Mouse (Mus musculus): Measurements from ENCODE around the gene Prss56. TPM values are rescaled to one million over a fixed set of nuclear protein-coding genes. Genes with fewer than 3 reads are reported as not detected.

The Prss56 gene
- polyA plus RNA-seq, 1 experiment from 2014 or later, result not detected

DNA sequence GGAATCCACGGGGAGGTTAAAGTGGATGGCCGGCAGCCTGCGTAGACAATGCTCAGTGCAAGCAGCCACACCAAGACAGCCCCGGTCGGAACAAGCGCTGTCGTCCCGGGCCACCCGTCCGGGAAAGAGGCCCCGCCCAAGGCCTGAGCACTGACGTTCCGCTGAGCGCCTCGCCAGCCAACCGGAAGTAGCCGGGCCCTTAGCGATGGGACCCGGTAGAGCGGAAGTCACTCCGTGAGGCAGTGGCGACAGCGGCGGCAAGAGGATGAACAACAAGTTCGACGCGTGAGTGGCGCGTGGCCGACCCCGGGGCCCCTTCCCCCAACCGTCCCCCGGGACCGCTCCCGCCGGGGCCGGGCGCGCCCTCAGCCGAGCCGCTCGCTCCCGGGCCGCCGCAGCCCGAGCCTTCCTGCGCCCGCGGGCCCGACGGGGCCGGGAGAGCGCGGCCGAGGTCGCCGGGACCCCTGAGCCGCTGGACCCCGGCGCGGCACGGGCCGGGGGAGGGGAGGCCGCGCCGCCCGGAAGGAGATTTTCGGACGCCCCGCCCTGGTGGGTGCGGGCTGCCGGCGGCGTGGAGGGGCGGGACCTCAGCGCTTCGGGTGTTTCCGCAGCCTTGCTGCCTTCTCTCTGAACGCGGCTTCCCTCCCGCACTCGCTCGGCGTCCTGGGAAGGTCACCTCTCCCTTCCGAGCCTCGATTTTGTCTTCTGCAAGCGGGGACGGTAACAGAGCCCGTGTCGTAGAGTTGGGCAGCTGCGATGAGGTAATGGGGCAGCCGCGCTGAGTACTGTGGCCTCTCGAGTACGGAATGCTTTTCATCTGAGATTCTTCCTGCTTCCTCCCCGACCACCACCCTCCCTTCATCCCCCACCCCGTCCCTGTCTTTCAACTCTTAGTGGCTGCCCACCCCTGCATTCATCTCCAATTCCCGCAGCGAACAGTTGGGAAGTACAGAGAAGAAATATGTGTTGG lies 30.9 kb downstream of the Prss56 start, which contains the start of gene Eif4e2:
Gene Eif4e2 (plus strand): TSS at position 180 of the 970 bp plus-strand sequence.
- peak within 1 kb of the TSS; percentile 99 for H3K27ac ChIP-seq (ENCODE audit: low read length)
- H3K27me3 ChIP-seq (ENCODE audit: control insufficient read depth, insufficient read depth, low read depth, low read length), result no peaks in the 10 kb centered on the region
- H3K9me3 ChIP-seq (ENCODE audit: control insufficient read depth, low read length), result no peaks in the 10 kb centered on the region
- H3K4me3 ChIP-seq (ENCODE audit: low read length), result peak within 1 kb of the TSS; percentile 83
- H3K4me1 ChIP-seq (replicated peaks; ENCODE audit: control insufficient read depth, insufficient read depth, low read length), result peaks cover 14% of the 10 kb centered on the region
- H3K36me3 ChIP-seq (ENCODE audit: control insufficient read depth, insufficient read depth, low read length), result no peaks in the 10 kb centered on the region
- H3K9ac ChIP-seq (ENCODE audit: low read length), result peak within 1 kb of the TSS; percentile 97
- ATAC-seq (ENCODE audit: low read depth), result peak; percentile 98
- peak within 1 kb of the TSS; percentile 74 for H3K4me2 ChIP-seq (ENCODE audit: low read depth, low read length)
- WGBS, result under 1% methylated on average over 85 of the region's 99 CpGs

DNA sequence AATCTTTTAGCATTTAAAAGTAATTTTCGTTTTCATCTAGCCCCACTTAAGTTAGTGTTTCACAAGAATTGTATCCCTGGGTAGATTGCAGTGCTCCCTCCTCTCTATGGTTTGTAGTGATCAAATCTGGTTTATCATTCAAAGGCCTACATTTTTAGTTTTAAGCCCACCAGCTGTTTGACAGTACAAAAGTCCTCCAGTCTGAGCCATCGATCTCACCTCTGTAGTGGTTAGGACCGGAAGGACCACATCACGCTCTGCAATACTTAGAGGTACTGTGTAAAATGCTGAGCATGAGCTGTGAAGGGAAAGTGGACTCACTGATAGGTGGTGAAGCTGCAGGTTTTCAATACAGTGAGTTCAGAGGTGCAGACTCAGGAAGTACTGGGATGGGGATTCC lies 31.6 kb downstream of the Prss56 start:
- H3K4me2 ChIP-seq (ENCODE audit: low read depth, low read length), result peak overlapping the region; percentile 74
- no peaks in the 10 kb centered on the region for H3K27me3 ChIP-seq (ENCODE audit: control insufficient read depth, insufficient read depth, low read depth, low read length)
- ATAC-seq (ENCODE audit: low read depth), result no peak

DNA sequence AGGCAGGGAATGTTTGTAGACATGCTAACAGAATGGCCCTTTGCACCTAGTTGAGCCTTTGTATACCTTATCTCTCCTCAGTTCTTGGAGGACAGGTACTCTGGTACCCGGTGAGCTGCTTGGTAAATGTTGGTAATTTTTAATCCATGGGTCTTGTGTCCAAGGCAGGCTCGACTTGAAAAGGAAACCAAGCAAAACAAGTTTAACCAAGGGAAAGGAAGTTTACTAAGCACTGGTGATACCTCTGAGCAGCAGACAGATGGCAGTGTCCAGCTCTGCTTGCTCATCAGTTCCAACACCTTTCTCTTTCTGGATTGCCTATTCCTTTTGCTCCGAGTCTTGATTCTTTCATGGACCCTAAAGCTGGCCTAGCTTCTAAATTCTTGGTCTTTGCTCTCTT lies 34.8 kb downstream of the Prss56 start:
- ATAC-seq (ENCODE audit: low read depth), result no peak
- Histone ChIP-seq H3K9me3 (ENCODE audit: control insufficient read depth, low read length) (no peaks in the 10 kb centered on the region), H3K36me3 (ENCODE audit: control insufficient read depth, insufficient read depth, low read length) (peaks cover 29% of the 10 kb centered on the region), H3K27ac (ENCODE audit: low read length) (no peak overlapping the region), H3K9ac (ENCODE audit: low read length) (no peak overlapping the region), H3K4me2 (ENCODE audit: low read depth, low read length) (no peak overlapping the region), H3K4me3 (ENCODE audit: low read length) (no peak overlapping the region), H3K4me1 (replicated peaks; ENCODE audit: control insufficient read depth, insufficient read depth, low read length) (peaks cover 12% of the 10 kb centered on the region), H3K27me3 (ENCODE audit: control insufficient read depth, insufficient read depth, low read depth, low read length) (no peaks in the 10 kb centered on the region)
- WGBS, result 54% methylated on average over 3 of the region's 3 CpGs

More for the DNA sequence above, 31.6 kb downstream of the Prss56 start:
- Histone ChIP-seq H3K9me3 (ENCODE audit: control insufficient read depth, low read length) (no peaks in the 10 kb centered on the region), H3K27ac (ENCODE audit: low read length) (peak overlapping the region; percentile 99; the same call in 1 of the 2 replicates), H3K4me1 (replicated peaks; ENCODE audit: control insufficient read depth, insufficient read depth, low read length) (peaks cover 14% of the 10 kb centered on the region), H3K4me3 (ENCODE audit: low read length) (peak overlapping the region; percentile 83), H3K36me3 (ENCODE audit: control insufficient read depth, insufficient read depth, low read length) (peaks cover 2% of the 10 kb centered on the region; the same call in 1 of the 2 replicates), H3K9ac (ENCODE audit: low read length) (peak overlapping the region; percentile 97)
- WGBS, result 5% methylated on average over 4 of the region's 4 CpGs

DNA sequence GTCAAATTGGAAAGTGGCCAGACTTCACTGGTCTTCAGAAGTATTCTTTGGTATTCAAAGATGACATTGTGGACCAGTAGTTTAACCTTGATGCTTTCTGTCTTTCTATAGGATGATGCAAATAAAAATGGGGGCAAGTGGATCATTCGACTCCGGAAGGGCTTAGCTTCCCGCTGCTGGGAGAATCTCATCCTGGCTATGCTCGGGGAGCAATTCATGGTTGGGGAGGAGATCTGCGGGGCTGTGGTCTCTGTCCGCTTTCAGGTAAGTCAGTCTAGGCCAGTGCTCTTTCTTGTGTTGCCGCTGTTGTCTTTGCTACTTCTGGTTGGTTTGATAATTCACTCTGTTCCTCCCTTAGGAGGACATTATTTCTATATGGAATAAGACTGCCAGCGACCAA lies 42.6 kb downstream of the Prss56 start:
- Histone ChIP-seq H3K4me2 (ENCODE audit: low read depth, low read length) (no peak overlapping the region), H3K27ac (ENCODE audit: low read length) (no peak overlapping the region), H3K27me3 (ENCODE audit: control insufficient read depth, insufficient read depth, low read depth, low read length) (no peaks in the 10 kb centered on the region), H3K9ac (ENCODE audit: low read length) (no peak overlapping the region), H3K36me3 (ENCODE audit: control insufficient read depth, insufficient read depth, low read length) (peaks cover 77% of the 10 kb centered on the region), H3K9me3 (ENCODE audit: control insufficient read depth, low read length) (no peaks in the 10 kb centered on the region), H3K4me3 (ENCODE audit: low read length) (no peak overlapping the region), H3K4me1 (replicated peaks; ENCODE audit: control insufficient read depth, insufficient read depth, low read length) (no peaks in the 10 kb centered on the region)
- 98% methylated on average over 8 of the region's 8 CpGs for WGBS
- ATAC-seq (ENCODE audit: low read depth), result no peak

DNA sequence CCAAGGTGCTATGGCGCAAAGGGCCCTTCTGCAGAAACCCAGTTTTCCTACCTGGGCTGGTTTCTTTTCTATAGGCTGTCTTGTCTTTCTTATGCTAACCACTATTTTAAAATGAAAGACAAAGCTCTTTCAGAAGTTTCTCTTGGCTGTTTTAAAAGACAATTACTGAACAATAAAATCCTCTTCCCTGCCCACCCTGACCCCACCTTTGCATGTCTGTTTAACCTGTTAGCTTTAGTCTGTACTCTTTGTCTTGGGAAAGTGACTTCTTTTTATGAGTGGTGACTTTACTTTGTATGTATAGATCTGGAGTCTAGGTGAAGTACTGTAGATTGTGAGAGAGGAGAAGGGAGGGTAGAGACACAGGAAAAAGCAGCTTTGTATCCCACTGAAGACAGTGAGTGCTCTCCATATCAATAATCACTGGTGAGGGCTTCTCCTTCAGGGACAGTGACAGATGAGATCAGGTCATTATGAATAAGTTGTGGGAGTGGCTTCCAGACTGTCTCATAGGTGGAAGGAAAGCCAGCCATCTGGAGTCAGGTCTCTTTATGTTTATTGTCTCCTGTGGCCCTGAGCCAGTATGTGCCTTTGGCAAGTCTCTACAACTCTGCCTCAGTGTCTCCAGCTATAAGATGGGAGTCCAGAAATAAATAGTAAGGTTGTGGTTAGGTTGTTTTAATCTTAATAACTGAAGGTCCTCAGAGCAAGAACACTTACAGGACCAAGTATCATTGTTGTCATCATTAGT lies 43.5 kb downstream of the Prss56 start:
- 100% methylated on average over 1 of the region's 1 CpGs for WGBS
- H3K4me2 ChIP-seq (ENCODE audit: low read depth, low read length), result no peak overlapping the region
- H3K9ac ChIP-seq (ENCODE audit: low read length), result no peak overlapping the region
- H3K9me3 ChIP-seq (ENCODE audit: control insufficient read depth, low read length), result no peaks in the 10 kb centered on the region
- H3K27ac ChIP-seq (ENCODE audit: low read length), result no peak overlapping the region
- ATAC-seq (ENCODE audit: low read depth), result no peak
- H3K4me3 ChIP-seq (ENCODE audit: low read length), result no peak overlapping the region
- H3K27me3 ChIP-seq (ENCODE audit: control insufficient read depth, insufficient read depth, low read depth, low read length), result no peaks in the 10 kb centered on the region
- H3K4me1 ChIP-seq (replicated peaks; ENCODE audit: control insufficient read depth, insufficient read depth, low read length), result no peaks in the 10 kb centered on the region
- H3K36me3 ChIP-seq (ENCODE audit: control insufficient read depth, insufficient read depth, low read length), result peaks cover 70% of the 10 kb centered on the region

DNA sequence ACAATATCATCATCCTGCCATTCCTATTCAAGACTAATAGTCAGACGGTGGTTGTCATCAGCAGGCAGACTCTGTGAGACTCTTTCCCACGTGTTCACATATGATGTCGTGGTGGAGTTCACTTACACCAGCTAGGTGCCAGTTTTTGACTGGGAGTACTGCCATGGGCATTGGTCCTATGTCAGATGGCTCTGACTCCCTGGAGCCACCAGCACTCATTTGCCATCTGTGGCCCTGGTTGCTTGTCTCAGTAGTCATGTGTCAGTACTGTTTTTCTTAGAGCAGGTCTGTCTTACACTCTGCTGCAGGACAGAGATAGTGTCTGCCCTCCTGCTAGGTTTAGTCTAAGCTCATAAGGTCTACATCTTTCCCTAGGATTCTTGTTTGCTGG lies 44.0 kb downstream of the Prss56 start:
- Histone ChIP-seq H3K4me3 (ENCODE audit: low read length) (no peak overlapping the region), H3K9ac (ENCODE audit: low read length) (no peak overlapping the region), H3K4me2 (ENCODE audit: low read depth, low read length) (no peak overlapping the region), H3K27ac (ENCODE audit: low read length) (no peak overlapping the region), H3K4me1 (replicated peaks; ENCODE audit: control insufficient read depth, insufficient read depth, low read length) (no peaks in the 10 kb centered on the region), H3K9me3 (ENCODE audit: control insufficient read depth, low read length) (no peaks in the 10 kb centered on the region), H3K36me3 (ENCODE audit: control insufficient read depth, insufficient read depth, low read length) (peaks cover 68% of the 10 kb centered on the region), H3K27me3 (ENCODE audit: control insufficient read depth, insufficient read depth, low read depth, low read length) (no peaks in the 10 kb centered on the region)
- ATAC-seq (ENCODE audit: low read depth), result no peak
- WGBS, result 91% methylated on average over 3 of the region's 3 CpGs

DNA sequence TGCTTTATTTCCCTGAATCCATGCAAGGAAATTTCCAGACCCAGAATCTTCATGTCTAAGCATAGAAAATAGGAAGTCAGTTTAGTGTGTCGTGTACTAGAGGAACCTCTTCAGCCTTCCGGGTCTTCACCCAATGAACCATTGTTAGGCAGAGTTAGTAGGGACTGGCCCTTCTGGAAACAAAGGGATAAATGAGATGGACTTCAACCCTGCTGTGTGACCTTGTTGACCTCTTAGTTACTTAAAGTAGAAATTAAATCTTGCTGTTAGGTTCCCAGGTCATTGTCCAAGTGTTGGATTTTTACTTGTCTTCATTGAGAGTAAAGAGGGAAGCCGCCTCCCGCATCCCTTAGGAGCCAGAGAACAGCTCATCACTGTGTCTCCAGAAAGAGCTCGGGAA lies 47.5 kb downstream of the Prss56 start:
- Histone ChIP-seq H3K27me3 (ENCODE audit: control insufficient read depth, insufficient read depth, low read depth, low read length) (no peaks in the 10 kb centered on the region), H3K4me1 (replicated peaks; ENCODE audit: control insufficient read depth, insufficient read depth, low read length) (no peaks in the 10 kb centered on the region), H3K9ac (ENCODE audit: low read length) (no peak overlapping the region), H3K4me3 (ENCODE audit: low read length) (no peak overlapping the region), H3K36me3 (ENCODE audit: control insufficient read depth, insufficient read depth, low read length) (peaks cover 52% of the 10 kb centered on the region), H3K4me2 (ENCODE audit: low read depth, low read length) (no peak overlapping the region), H3K27ac (ENCODE audit: low read length) (no peak overlapping the region), H3K9me3 (ENCODE audit: control insufficient read depth, low read length) (no peaks in the 10 kb centered on the region)
- WGBS, result 86% methylated on average over 5 of the region's 5 CpGs
- no peak for ATAC-seq (ENCODE audit: low read depth)

DNA sequence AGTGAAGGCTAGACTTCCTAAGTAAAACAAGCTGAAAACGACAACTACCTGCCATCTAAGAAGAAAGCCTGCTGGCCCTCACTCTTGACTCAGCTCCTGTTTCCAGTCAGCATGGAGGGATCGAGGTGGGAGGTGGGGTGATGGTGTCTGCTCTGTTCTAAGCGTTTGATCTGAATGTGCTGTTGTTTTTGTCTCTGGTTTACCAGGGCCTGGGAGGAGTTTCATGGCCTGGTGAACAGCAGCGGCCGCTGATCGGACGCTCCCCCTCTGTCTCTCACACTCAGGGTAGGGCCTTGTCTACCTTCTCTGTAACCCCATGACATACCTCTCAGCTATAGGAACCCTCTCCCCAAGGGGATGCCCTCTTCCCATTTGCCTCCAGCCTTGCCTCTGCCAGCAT lies 49.1 kb downstream of the Prss56 start:
- Histone ChIP-seq H3K4me1 (replicated peaks; ENCODE audit: control insufficient read depth, insufficient read depth, low read length) (no peaks in the 10 kb centered on the region), H3K36me3 (ENCODE audit: control insufficient read depth, insufficient read depth, low read length) (peaks cover 38% of the 10 kb centered on the region), H3K27me3 (ENCODE audit: control insufficient read depth, insufficient read depth, low read depth, low read length) (no peaks in the 10 kb centered on the region), H3K9ac (ENCODE audit: low read length) (no peak overlapping the region), H3K27ac (ENCODE audit: low read length) (no peak overlapping the region), H3K4me3 (ENCODE audit: low read length) (no peak overlapping the region), H3K4me2 (ENCODE audit: low read depth, low read length) (no peak overlapping the region), H3K9me3 (ENCODE audit: control insufficient read depth, low read length) (no peaks in the 10 kb centered on the region)
- WGBS, result 89% methylated on average over 7 of the region's 7 CpGs
- ATAC-seq (ENCODE audit: low read depth), result no peak

All from lung, embryonic 16.5 days (tissue).